Mouse (Mus musculus): ENCODE results near the gene Tyw5. TPM values are rescaled to one million over a fixed set of nuclear protein-coding genes. Genes with fewer than 3 reads are reported as not detected.

Gene Tyw5
- polyA plus RNA-seq, 1 experiment from 2014 or later: 25.8 TPM

Other genes starting within 250 kb of the Tyw5 start
- 12.1 and 13.0 TPM in 2 replicates for gene 1700066M21Rik, start 29.5 kb downstream of the Tyw5 start, polyA plus RNA-seq (2014; fragmentation: Nextera tagmentation; extraction: Ambion mirVana)
- gene Maip1, start 773 bp downstream of the Tyw5 start, polyA plus RNA-seq (2014; fragmentation: Nextera tagmentation; extraction: Ambion mirVana): 16.4 TPM in 2 replicates

Measured in stomach, embryonic 14.5 days (tissue).